Mouse (Mus musculus) limb, embryonic 15.5 days (tissue): ENCODE results near the gene Arxes2. TPM values are rescaled to one million over a fixed set of nuclear protein-coding genes. Genes with fewer than 3 reads are reported as not detected.
A peak's percentile ranks its signal among the peaks of the same experiment; 100 is the strongest.
"Not testable (repeated sequence)": the region's sequence is repeated elsewhere in the genome, so short reads cannot be mapped to it uniquely, and the experiment has no call there.

Source experiments
- ATAC-seq: fragments of 200-750 bp; cut with Nextera tagmentation; 2 replicates; pipeline ENCODE4 v1.8.0; 2017; ENCODE audit warnings: low read depth, moderate TSS enrichment; ENCODE audit not compliant: insufficient number of reproducible peaks, low FRiP score, low TSS enrichment
- H3K27ac ChIP-seq: fragments of 300-500 bp; sonication (generic); 2 replicates; pipeline ENCODE4 v1.5.1; 2015; ENCODE audit warnings: moderate library complexity, mild to moderate bottlenecking, inconsistent platforms
- H3K27me3 ChIP-seq: fragments of 300-500 bp; sonication (generic); 2 replicates; pipeline ENCODE4 v1.6.1; 2015; ENCODE audit warnings: inconsistent platforms
- H3K36me3 ChIP-seq: fragments of 300-500 bp; sonication (generic); 2 replicates; pipeline ENCODE4 v1.6.1; 2015; ENCODE audit warnings: inconsistent platforms
- H3K4me1 ChIP-seq: fragments of 300-500 bp; sonication (generic); 2 replicates; pipeline ENCODE4 v1.6.1; 2015; ENCODE audit warnings: inconsistent platforms
- H3K4me2 ChIP-seq: fragments of 300-500 bp; sonication (generic); 2 replicates; pipeline ENCODE4 v1.6.1; 2015; ENCODE audit warnings: mild to moderate bottlenecking, inconsistent platforms
- H3K4me3 ChIP-seq: fragments of 300-500 bp; sonication (generic); 2 replicates; pipeline ENCODE4 v1.5.1; 2015; ENCODE audit warnings: mild to moderate bottlenecking, inconsistent platforms
- H3K9ac ChIP-seq: fragments of 300-500 bp; sonication (generic); 2 replicates; pipeline ENCODE4 v1.6.1; 2015; ENCODE audit warnings: inconsistent platforms
- H3K9me3 ChIP-seq: fragments of 300-500 bp; sonication (generic); 2 replicates; pipeline ENCODE4 v1.6.1; 2016; ENCODE audit warnings: inconsistent platforms
- WGBS: fragments of 180-500 bp; shearing (Covaris S2); methylation state at CpG from one replicate; pipeline ENCODE4 v1.1.7; 2015; 5-methylcytosine and 5-hydroxymethylcytosine counted together
- polyA plus RNA-seq: library from polyadenylated mRNA; unstranded; fragments of >200 nt; fragmentation: Nextera tagmentation; extraction: Ambion mirVana; gene quantifications from 2 replicates; pipeline ENCODE4 v1.2.1, GENCODE M21; 2015

Gene Arxes2
- polyA plus RNA-seq = 52.1 and 54.1 TPM in 2 replicates

DNA sequence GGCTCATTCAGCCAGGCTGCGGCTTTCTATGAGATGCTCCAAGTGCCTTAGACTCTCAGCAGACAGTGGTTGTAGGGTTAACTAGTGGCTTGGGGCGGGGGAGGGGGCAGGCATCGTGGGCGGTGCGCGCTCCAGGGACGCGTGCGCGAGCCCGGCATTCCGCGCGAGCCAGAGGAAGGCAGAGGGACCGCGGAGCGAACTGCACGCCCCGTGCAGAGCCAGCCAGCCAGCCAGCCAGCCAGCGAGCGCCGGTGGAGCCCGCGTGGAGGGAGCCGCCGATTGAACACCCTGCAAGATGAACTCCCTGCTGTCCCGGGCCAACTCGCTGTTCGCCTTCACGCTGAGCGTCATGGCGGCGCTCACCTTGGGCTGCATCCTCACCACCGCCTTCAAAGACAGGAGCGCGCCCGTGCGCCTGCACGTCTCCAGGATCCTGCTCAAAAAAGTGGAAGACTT is at the start of gene Arxes2:
Gene Arxes2, plus strand, starts transcription at position 161 of the 456 bp plus-strand sequence.
- not testable (repeated sequence) for H3K4me1 ChIP-seq, H3K9ac ChIP-seq, H3K27me3 ChIP-seq, H3K36me3 ChIP-seq, H3K9me3 ChIP-seq, H3K27ac ChIP-seq
- no CpG with 5 or more reads among the region's 39 CpGs for WGBS
- Histone ChIP-seq H3K4me2 (peak within 1 kb of the TSS; percentile 27; the same call in 1 of the 2 replicates), H3K4me3 (peak within 1 kb of the TSS; percentile 27)
- peak; percentile 84 for ATAC-seq

DNA sequence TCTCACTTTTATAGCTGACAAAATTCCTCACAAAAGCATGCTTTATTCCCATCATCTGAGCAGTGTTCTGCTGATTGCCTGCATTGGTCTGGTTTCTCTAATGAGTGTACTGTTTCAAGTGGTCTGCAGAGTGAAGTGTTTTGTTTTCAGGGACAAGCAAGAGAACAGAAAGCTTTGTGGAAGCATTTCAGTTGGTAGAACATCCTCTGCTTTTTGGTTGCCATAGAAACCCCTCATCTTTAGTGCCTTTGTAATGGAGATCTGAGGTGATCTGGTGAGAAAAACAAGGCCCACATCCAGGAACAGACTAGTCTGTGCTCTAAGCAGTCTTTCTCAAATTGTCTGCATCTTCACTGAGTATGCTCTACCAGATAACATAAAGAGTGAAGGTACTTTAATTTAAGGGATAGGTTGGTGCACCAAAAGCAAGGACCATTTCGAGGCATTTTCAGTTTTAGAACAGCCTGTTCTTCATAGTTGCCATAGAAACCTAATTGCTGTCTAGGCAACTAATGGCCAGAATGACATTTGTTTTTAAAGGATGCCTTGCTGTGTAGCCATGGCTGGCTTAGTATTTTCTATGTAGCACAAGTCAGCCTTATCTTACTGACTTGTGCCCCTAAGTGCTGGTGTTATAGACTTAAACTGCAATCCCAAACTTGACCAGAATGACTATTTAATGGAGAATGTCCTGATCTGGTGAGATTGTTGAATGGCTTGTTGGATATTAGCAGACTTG is 44.8 kb upstream of the Arxes2 start:
- WGBS = 67% methylated on average over 1 of the region's 1 CpGs
- H3K4me3 ChIP-seq = no peak overlapping the region
- no peaks in the 10 kb centered on the region for H3K9me3 ChIP-seq
- H3K36me3 ChIP-seq = no peaks in the 10 kb centered on the region
- no peak overlapping the region for H3K27ac ChIP-seq
- no peaks in the 10 kb centered on the region for H3K27me3 ChIP-seq
- H3K9ac ChIP-seq = no peak overlapping the region
- H3K4me1 ChIP-seq = no peaks in the 10 kb centered on the region
- ATAC-seq = no peak
- no peak overlapping the region for H3K4me2 ChIP-seq

DNA sequence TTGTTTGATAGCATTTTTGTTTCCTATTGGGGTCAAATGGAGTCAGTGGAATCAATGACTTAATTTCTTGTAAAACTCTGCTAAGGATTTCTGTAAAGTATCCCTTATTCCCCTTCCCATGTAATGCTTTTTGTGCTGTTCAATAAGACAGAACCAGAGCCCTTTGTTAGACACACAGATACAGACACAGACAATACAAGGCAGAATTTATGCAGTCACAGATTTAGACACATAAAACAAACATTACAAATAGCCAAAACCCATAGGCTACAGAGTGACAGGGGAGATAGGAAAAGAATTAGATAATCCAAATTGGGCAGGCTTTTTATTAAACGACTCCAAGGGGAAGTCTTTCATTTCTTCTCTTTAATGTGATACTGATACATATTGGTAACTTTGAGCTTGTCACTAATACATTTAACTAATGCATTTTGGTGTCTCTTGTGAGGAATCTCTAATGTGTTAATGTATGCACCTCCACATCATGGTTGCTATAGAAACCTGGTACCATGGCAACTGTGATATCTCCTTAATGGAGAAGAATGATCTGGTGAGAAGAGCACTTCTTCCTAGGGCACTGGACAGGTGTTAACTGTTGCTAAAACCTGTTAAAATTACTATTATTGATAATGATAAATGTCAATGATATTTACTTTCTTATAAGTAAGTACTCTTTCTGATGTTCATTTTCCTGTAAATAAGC is 36.5 kb upstream of the Arxes2 start:
- H3K9ac ChIP-seq = no peak overlapping the region
- H3K27me3 ChIP-seq = 0 out of 2 replicates have a peak, but pooled peaks cover 4% of the 10 kb centered on the region
- H3K36me3 ChIP-seq = no peaks in the 10 kb centered on the region
- ATAC-seq = no peak
- H3K4me2 ChIP-seq = no peak overlapping the region
- no peak overlapping the region for H3K27ac ChIP-seq
- no peak overlapping the region for H3K4me3 ChIP-seq
- H3K4me1 ChIP-seq = no peaks in the 10 kb centered on the region
- H3K9me3 ChIP-seq = no peaks in the 10 kb centered on the region
- 87% methylated on average over 1 of the region's 1 CpGs for WGBS

DNA sequence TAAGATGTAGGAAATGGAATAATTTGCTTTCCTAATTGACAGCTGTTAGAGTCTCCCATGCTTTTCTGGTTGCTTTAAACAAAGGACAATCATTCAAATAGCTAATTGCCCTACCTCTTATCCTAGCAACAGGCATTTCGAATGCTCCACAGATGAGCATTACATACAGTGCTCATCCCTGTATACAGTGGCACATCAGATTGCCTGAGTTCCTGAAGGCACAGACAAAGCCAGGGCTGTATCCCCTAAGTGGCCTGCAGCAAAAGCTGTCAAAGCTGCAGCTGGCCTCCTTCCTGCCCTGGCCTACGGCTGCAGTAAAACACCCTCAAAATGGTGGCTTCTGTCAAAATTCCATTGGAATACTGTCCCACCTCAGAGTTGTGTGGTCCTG is 35.9 kb upstream of the Arxes2 start:
- Histone ChIP-seq H3K36me3 (no peaks in the 10 kb centered on the region), H3K27me3 (0 out of 2 replicates have a peak, but pooled peaks cover 4% of the 10 kb centered on the region), H3K4me3 (no peak overlapping the region), H3K9ac (no peak overlapping the region), H3K9me3 (no peaks in the 10 kb centered on the region), H3K4me1 (no peaks in the 10 kb centered on the region), H3K27ac (no peak overlapping the region), H3K4me2 (no peak overlapping the region)
- 77% methylated on average over 2 of the region's 2 CpGs for WGBS
- no peak for ATAC-seq

DNA sequence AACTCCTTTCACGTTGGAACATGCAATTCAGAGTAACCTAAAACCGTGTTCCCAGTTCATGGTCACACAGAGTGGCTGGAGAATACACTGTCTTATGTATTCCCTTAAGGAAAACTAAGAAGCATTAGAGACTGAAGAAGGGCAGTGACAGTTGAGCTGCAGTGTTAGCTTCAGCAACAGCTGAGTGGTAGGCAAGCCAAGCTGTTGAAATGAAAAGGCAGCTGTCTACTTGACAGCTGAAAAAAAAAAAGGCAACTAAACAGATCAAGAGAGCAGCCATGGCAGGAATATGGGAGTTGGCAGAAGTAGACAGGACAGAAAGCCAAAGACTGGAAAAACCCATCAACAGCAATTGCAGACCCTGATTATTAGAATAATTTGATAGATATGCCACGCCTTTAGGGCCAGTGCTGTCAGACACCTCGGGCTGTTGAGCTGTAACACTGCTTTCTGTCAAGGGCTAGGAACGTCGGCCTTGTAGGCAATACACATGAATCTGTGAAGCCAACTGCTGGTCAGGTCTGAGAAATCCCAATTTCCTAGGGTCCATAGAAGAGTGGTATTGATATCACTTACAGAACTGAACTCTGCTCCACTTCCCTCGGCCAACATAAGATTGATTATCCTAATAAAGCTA is 34.9 kb upstream of the Arxes2 start:
- 76% methylated on average over 7 of the region's 7 CpGs for WGBS
- H3K36me3 ChIP-seq = no peaks in the 10 kb centered on the region
- no peak overlapping the region for H3K4me3 ChIP-seq
- H3K9me3 ChIP-seq = no peaks in the 10 kb centered on the region
- H3K27ac ChIP-seq = no peak overlapping the region
- no peak overlapping the region for H3K4me2 ChIP-seq
- H3K9ac ChIP-seq = no peak overlapping the region
- no peaks in the 10 kb centered on the region for H3K4me1 ChIP-seq
- H3K27me3 ChIP-seq = 0 out of 2 replicates have a peak, but pooled peaks cover 4% of the 10 kb centered on the region
- no peak for ATAC-seq

DNA sequence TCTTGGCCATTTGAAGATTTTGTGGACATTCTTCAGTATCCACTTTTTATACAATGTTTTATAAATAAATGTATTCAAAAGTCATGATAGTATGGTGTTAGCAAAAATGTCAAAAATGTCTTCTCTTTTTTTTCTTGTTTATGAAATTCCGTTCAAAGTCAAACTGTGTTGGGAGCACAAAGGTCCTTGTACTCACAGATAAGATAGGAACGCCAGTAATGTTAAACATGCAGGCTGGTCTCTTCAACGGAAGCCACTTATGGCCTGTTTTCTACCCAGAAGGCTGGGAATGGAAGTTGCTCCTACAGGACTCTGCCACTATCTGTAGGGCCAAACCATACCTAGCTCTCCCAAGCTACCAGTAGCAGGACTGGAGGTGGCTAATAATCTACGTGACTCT is 34.1 kb upstream of the Arxes2 start:
- no peak for ATAC-seq
- Histone ChIP-seq H3K9me3 (no peaks in the 10 kb centered on the region), H3K36me3 (no peaks in the 10 kb centered on the region), H3K4me3 (no peak overlapping the region), H3K27ac (no peak overlapping the region), H3K4me1 (no peaks in the 10 kb centered on the region), H3K4me2 (no peak overlapping the region), H3K9ac (no peak overlapping the region), H3K27me3 (0 out of 2 replicates have a peak, but pooled peaks cover 4% of the 10 kb centered on the region)
- WGBS = 89% methylated on average over 4 of the region's 4 CpGs

DNA sequence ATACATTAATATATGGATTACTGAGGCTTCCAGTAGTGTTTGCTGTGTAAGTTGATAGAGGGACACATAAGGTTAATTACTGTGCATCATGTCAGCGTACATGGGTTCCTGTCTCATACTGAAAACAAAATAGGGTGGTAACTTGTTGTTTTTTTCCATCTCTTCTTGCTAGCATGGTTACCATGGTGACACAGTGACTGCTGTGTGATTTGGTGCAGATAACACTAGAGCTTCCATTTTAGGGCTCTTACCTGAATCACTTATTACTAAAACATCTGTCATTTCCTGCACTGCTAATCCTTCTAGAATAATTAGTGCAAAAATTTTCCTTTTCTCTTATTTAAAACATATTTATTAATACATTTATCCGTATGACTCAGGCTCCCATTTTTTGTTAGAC is 31.3 kb upstream of the Arxes2 start:
- Histone ChIP-seq H3K36me3 (no peaks in the 10 kb centered on the region), H3K27ac (no peak overlapping the region), H3K4me1 (no peaks in the 10 kb centered on the region), H3K4me2 (no peak overlapping the region), H3K4me3 (no peak overlapping the region), H3K9me3 (no peaks in the 10 kb centered on the region), H3K9ac (no peak overlapping the region), H3K27me3 (0 out of 2 replicates have a peak, but pooled peaks cover 4% of the 10 kb centered on the region)
- 73% methylated on average over 2 of the region's 2 CpGs for WGBS
- ATAC-seq = no peak

DNA sequence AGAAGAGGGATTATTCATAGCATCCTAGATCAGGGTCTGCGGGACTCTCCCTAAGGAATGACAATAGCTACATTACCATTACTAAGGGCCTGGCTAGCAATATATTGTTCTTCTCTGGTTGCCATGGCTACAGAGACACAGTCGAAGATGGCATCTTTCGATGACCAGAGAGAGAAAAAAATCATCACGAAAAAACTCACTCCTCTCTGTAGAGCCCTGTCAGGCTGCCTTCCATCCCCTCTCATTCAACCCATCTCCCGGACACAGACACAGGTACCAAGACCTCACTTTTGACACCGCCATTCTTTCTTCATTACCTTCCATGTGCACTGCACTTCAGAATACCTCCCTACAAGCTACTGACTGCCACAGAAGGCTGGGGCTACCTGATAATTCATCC is 30.5 kb upstream of the Arxes2 start:
- H3K27ac ChIP-seq = no peak overlapping the region
- no peaks in the 10 kb centered on the region for H3K4me1 ChIP-seq
- no peak overlapping the region for H3K9ac ChIP-seq
- no peaks in the 10 kb centered on the region for H3K9me3 ChIP-seq
- WGBS = 53% methylated on average over 6 of the region's 6 CpGs
- H3K27me3 ChIP-seq = 0 out of 2 replicates have a peak, but pooled peaks cover 2% of the 10 kb centered on the region
- no peak overlapping the region for H3K4me2 ChIP-seq
- no peak overlapping the region for H3K4me3 ChIP-seq
- H3K36me3 ChIP-seq = no peaks in the 10 kb centered on the region
- no peak for ATAC-seq

DNA sequence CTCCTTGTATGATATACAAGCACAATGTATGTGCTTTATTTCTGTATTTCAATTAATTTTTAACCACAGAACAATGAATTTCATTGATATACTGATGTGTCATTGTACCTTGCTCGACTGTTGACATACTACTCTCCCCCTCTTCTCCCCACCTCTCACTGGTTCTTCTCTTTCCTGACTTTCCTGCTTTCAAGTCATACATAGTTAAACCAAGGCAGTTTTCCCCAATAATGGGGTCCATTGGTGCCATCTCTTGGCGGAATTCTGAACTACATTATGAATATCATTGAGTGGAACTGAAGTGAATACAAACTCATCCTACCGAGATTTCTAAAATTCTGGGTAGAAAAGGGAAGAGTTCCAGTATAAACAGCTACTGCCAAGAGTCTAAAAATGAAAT is 30.0 kb upstream of the Arxes2 start:
- Histone ChIP-seq H3K36me3 (no peaks in the 10 kb centered on the region), H3K4me2 (no peak overlapping the region), H3K9me3 (no peaks in the 10 kb centered on the region), H3K4me1 (no peaks in the 10 kb centered on the region), H3K9ac (no peak overlapping the region), H3K4me3 (no peak overlapping the region), H3K27ac (no peak overlapping the region), H3K27me3 (no peaks in the 10 kb centered on the region)
- ATAC-seq = no peak
- 25% methylated on average over 3 of the region's 3 CpGs for WGBS

DNA sequence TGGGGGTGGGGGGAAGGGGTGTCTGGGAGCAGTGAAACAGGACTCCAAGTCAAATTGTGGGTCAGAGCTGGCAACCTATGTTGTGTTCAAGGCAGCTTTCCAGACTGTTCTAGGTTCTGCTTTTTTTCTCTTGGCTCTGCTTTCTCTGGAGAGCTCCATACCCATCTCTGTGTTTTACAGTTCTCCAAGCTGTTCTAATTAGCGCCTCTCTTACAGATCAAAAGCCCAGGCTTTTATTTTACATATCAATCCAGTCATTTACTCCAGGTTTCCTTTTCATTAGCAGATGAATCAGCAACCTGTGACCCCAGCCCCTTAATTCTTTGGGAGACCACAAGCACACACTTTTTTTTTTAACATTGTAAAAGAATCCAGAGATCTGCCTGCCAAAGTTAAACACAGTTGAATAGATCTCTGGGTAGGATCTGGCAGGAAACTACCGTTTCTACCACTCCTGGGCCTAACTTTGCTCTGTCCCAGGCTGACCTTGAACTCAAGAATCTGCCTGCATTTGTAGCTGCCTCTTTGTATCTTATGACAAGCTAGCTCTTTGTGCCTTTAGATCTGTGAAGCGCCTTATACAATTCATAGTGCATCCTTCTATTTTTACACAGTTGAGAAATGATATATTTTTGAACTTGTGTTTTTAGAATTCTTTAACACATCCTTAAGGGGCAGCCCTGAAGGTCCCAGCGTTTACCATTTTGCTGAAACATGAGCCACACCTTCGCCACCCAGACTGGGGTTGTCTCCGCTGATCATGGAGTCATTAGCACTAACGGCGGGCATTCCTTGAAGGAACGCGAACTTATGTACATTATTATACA is 19.8 kb upstream of the Arxes2 start:
- H3K27me3 ChIP-seq = no peaks in the 10 kb centered on the region
- no peaks in the 10 kb centered on the region for H3K4me1 ChIP-seq
- no peak overlapping the region for H3K4me3 ChIP-seq
- ATAC-seq = no peak
- H3K36me3 ChIP-seq = 0 out of 2 replicates have a peak, but pooled peaks cover 3% of the 10 kb centered on the region
- no peak overlapping the region for H3K27ac ChIP-seq
- H3K9ac ChIP-seq = no peak overlapping the region
- no peak overlapping the region for H3K4me2 ChIP-seq
- H3K9me3 ChIP-seq = no peaks in the 10 kb centered on the region
- WGBS = 67% methylated on average over 10 of the region's 10 CpGs

DNA sequence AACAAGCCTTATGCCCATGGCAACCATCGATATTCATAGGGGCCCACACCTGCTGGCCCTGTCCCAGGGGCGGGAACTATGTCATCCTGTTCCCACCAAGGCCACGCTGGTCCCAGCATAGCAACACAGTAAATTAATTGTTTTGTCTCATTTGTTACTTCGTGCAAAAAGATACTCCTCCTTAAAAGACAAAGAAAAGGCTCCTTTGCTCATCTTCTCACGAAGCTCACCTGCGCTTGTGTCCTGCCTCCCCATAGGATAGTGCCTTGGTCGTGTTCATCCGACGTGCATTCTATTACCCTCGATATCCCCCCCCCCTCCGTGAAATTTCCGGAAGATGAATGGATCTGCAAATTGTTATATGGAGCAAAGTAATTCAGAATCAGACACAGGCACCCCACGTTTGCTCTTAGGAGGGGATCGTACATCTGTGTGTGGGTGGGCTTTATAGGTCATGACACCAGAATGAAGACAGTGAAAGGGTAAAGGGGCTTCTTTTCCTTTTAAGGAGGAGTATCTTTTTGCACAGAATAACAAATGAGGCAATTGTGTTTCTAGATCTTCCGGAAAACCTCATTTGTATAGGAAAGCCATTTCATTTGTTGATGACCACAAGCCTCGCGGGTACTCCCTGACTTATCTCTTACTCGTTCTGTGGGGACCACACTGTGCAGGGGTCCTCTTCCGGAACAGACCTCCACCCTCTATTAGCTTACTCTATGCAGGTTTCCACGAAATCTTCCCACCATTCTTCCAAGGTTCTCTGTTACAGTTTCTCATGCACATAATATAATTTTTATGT is 19.0 kb upstream of the Arxes2 start:
- no peak for ATAC-seq
- Histone ChIP-seq H3K4me1 (no peaks in the 10 kb centered on the region), H3K27ac (no peak overlapping the region), H3K4me3 (no peak overlapping the region), H3K4me2 (no peak overlapping the region), H3K9ac (no peak overlapping the region), H3K36me3 (0 out of 2 replicates have a peak, but pooled peaks cover 3% of the 10 kb centered on the region), H3K27me3 (no peaks in the 10 kb centered on the region), H3K9me3 (no peaks in the 10 kb centered on the region)
- 59% methylated on average over 20 of the region's 20 CpGs for WGBS
